Mouse (Mus musculus): Measurements from ENCODE around the gene Olfr160. TPM values are rescaled to one million over a fixed set of nuclear protein-coding genes. Genes with fewer than 3 reads are reported as not detected.

Gene Olfr160
- not detected in 2 replicates for polyA plus RNA-seq (2016; fragmentation: Nextera tagmentation; extraction: Ambion mirVana)

DNA sequence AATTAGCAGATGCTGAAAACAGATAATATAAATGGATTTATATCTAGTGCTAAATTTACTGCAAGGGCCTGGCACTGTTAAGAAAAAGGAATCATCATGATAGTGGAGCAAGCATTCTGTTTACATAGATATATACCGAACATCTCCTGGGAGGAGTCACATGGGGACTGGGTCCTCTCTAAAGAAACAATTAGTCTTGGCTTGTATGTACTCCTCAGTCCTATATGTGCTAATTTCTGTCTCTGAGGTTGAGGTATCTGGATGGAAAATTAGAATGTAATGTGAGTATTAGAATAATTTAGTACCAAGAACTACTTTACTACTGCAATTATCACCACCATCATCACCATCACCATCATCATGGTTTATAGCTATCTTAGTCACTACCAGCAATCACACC lies at the start of gene Olfr160:
Olfr160 (minus strand) TSS at position 101 of the 400 bp plus-strand sequence.
- H3K9me3 ChIP-seq: no peaks in the 10 kb centered on the region
- no peak for DNase-seq (ENCODE audit: low spot score)
- 94% methylated on average over 1 of the region's 1 CpGs for WGBS
- H3K4me1 ChIP-seq (replicated peaks): no peaks in the 10 kb centered on the region
- no peaks in the 10 kb centered on the region for H3K36me3 ChIP-seq
- no peaks in the 10 kb centered on the region for H3K27me3 ChIP-seq (ENCODE audit: insufficient read depth, poor library complexity, severe bottlenecking)
- no peak within 1 kb of the TSS for H3K4me3 ChIP-seq
- no peak within 1 kb of the TSS for H3K27ac ChIP-seq

DNA sequence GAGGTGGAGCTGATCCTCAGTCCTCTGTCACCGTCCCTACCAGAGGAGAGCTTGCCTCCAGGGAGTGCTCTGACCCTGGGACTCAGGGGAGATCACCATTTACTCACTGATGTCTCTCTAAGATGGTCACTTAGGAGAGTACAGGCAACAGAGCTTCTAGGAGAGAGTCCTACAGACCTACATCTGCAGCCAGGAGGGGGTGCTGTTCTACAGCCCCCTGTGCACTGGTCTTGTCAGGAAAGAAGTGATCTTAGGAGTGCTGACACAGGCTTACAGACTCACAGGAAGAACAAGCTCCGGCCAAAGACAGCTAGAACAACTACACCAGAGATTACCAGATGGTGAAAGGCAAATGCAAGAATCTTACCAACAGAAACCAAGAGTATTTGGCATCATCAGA lies 46.5 kb upstream of the Olfr160 start:
- H3K4me1 ChIP-seq (replicated peaks): no peaks in the 10 kb centered on the region
- DNase-seq (ENCODE audit: low spot score): no peak
- H3K27me3 ChIP-seq (ENCODE audit: insufficient read depth, poor library complexity, severe bottlenecking): no peaks in the 10 kb centered on the region
- H3K27ac ChIP-seq: no peak overlapping the region
- no peaks in the 10 kb centered on the region for H3K36me3 ChIP-seq
- 57% methylated on average over 2 of the region's 2 CpGs for WGBS
- H3K9me3 ChIP-seq: no peaks in the 10 kb centered on the region
- H3K4me3 ChIP-seq: no peak overlapping the region

DNA sequence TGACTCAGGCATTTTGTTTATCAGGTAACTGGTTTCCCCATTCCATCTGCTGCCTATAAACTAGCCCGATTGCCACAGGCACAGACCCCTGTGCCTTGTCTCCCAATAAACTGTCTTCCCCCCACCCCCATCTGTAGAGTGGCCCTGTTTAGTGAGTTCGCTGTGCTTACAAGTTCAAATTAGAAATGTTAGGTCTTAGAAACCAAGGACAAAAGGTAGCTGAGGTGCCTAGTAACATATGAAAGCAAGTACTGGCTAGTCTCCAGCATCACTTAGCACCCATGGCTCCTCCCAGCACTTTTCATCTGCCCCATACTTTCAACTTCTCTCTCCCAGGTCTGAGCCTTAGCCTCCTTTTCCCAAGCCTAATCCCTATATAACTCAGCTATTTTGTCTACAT lies 45.7 kb upstream of the Olfr160 start:
- H3K9me3 ChIP-seq: no peaks in the 10 kb centered on the region

DNA sequence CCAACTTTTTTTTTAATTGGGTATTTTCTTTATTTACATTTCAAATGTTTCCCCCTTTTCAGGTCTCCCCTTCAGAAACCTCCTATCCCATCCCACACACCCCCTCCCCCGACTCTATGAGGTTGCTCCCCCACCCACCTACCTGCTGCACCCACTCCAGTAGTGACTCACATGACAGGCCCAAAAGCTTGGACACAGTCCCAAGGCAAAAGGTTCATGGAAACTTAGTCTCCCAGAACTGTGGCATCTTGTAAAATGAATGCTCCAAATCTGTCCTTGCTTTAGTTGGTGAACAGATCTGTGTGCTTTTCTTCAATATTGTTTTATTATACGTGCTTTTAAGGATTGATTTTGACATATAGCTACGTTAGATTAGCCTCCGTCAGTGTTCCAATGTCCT lies 36.0 kb upstream of the Olfr160 start:
- H3K4me1 ChIP-seq (replicated peaks): peaks cover 11% of the 10 kb centered on the region
- WGBS: 75% methylated on average over 4 of the region's 4 CpGs
- DNase-seq (ENCODE audit: low spot score): no peak

More for the DNA sequence above, 45.7 kb upstream of the Olfr160 start:
- Histone ChIP-seq H3K36me3 (no peaks in the 10 kb centered on the region), H3K4me1 (replicated peaks) (no peaks in the 10 kb centered on the region), H3K27me3 (ENCODE audit: insufficient read depth, poor library complexity, severe bottlenecking) (no peaks in the 10 kb centered on the region), H3K4me3 (no peak overlapping the region), H3K27ac (no peak overlapping the region)
- no peak for DNase-seq (ENCODE audit: low spot score)
- WGBS: 89% methylated on average over 2 of the region's 2 CpGs

DNA sequence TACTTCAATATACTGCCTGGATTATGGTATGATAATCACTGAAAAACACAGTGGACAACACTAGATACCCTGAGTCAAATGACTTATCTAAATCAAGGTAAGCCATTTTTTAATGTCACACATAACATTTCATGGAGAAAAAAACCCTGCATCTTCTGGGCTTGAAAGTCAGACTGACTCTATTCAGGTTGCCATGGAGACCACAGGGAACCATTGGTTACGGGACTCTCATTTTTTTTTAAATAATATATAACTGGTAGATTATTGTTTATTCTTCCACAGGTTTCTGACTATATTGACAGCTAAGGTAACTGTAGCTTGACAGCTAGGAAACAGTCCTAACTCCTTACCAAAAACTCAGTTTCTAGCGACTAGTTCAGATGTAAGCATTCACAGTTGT lies 35.4 kb upstream of the Olfr160 start:
- no peaks in the 10 kb centered on the region for H3K9me3 ChIP-seq
- 69% methylated on average over 2 of the region's 2 CpGs for WGBS

More for the DNA sequence above, 36.0 kb upstream of the Olfr160 start:
- no peaks in the 10 kb centered on the region for H3K9me3 ChIP-seq
- H3K4me3 ChIP-seq: no peak overlapping the region
- H3K36me3 ChIP-seq: no peaks in the 10 kb centered on the region
- no peaks in the 10 kb centered on the region for H3K27me3 ChIP-seq (ENCODE audit: insufficient read depth, poor library complexity, severe bottlenecking)
- H3K27ac ChIP-seq: no peak overlapping the region

DNA sequence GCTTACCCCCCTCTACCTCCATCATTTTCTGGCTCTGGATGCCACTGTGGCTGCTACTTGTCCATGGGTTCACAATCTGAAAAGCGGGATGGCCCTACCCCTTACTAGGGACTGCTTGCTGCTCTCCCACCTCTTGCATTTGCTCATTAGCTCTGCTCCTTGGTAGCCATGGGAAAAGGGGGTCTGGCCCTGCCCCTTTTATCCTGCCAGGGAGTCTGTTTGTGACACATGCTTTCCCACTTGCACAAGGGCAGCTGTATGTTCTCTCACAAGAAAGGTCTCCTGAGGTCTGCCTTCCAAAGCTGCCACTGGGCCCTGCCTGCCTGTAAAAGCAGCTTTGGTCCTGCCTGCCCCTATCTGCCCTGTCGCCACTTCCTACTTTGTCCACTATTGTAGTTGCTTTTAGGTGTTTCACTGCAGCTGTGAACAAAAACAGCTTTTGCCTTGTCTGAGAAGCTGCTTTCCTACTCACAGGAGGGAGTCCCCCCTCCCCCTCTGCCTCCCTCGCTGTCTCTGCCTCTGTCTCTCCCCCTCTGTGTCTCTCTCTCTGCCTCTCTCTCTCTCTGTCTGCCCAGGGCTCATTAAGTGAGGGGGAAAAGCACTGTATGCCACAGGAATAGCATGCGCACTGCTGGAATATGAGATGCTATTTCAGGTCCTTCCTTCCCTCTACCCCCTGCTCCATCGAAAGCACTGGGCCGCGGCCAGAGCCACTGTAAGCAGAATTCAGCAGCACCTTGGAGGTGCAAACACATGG lies 34.4 kb upstream of the Olfr160 start:
- Histone ChIP-seq H3K36me3 (no peaks in the 10 kb centered on the region), H3K4me1 (replicated peaks) (peaks cover 11% of the 10 kb centered on the region), H3K27me3 (ENCODE audit: insufficient read depth, poor library complexity, severe bottlenecking) (no peaks in the 10 kb centered on the region), H3K9me3 (no peaks in the 10 kb centered on the region), H3K4me3 (no peak overlapping the region), H3K27ac (peak overlapping the region; percentile 74)
- WGBS: 31% methylated on average over 7 of the region's 7 CpGs
- peak; percentile 20 for DNase-seq (ENCODE audit: low spot score)

More for the DNA sequence above, 35.4 kb upstream of the Olfr160 start:
- Histone ChIP-seq H3K4me3 (no peak overlapping the region), H3K27me3 (ENCODE audit: insufficient read depth, poor library complexity, severe bottlenecking) (no peaks in the 10 kb centered on the region), H3K36me3 (no peaks in the 10 kb centered on the region), H3K27ac (no peak overlapping the region), H3K4me1 (replicated peaks) (peaks cover 11% of the 10 kb centered on the region)
- no peak for DNase-seq (ENCODE audit: low spot score)

DNA sequence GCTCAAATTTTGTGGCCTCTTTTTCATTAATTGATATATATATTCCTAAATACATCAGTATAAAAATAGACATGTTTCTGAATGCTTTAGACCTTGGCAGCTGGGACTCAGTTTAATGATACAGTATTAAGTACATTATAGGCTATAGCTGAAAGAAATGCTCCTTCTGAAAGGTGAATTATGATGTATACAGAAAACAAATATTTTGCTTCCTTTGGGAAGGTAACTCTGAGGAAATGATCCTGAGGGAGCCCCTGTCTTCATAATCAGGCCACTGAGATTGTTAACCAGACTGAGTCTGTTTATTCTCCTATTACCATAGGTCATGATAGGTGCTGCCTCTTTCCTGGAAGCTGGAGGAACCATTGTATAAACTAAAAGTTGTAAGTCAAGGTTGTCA lies 28.8 kb upstream of the Olfr160 start, which contains the start of gene Olfr874:
Olfr874 (plus strand) TSS at position 301 of the 400 bp plus-strand sequence.
- H3K9me3 ChIP-seq: no peaks in the 10 kb centered on the region
- no peaks in the 10 kb centered on the region for H3K4me1 ChIP-seq (replicated peaks)
- no peak within 1 kb of the TSS for H3K27ac ChIP-seq
- no peaks in the 10 kb centered on the region for H3K36me3 ChIP-seq
- no peak for DNase-seq (ENCODE audit: low spot score)
- no peaks in the 10 kb centered on the region for H3K27me3 ChIP-seq (ENCODE audit: insufficient read depth, poor library complexity, severe bottlenecking)
- no peak within 1 kb of the TSS for H3K4me3 ChIP-seq

DNA sequence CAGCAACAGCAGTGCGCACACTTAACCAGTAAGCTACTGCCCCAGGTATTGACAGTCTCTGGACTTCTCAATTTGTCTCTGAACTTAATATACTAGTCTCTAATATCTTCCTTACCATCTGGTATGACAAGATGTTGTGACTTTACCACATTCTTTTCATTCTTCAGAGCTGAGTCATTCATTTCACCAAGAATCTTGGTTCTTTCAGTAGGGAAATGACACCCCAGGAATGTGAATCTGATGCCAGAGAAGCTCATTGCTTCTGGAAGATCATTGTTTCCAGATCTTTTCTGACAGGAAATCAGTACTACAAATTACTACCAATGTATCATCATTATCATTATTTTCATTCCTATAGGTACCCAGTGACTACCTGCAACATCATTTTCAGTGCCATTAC lies 18.3 kb upstream of the Olfr160 start:
- Histone ChIP-seq H3K4me3 (no peak overlapping the region), H3K4me1 (replicated peaks) (no peaks in the 10 kb centered on the region), H3K27ac (no peak overlapping the region), H3K9me3 (no peaks in the 10 kb centered on the region), H3K36me3 (no peaks in the 10 kb centered on the region), H3K27me3 (ENCODE audit: insufficient read depth, poor library complexity, severe bottlenecking) (no peaks in the 10 kb centered on the region)
- no peak for DNase-seq (ENCODE audit: low spot score)
- WGBS: 96% methylated on average over 1 of the region's 1 CpGs

DNA sequence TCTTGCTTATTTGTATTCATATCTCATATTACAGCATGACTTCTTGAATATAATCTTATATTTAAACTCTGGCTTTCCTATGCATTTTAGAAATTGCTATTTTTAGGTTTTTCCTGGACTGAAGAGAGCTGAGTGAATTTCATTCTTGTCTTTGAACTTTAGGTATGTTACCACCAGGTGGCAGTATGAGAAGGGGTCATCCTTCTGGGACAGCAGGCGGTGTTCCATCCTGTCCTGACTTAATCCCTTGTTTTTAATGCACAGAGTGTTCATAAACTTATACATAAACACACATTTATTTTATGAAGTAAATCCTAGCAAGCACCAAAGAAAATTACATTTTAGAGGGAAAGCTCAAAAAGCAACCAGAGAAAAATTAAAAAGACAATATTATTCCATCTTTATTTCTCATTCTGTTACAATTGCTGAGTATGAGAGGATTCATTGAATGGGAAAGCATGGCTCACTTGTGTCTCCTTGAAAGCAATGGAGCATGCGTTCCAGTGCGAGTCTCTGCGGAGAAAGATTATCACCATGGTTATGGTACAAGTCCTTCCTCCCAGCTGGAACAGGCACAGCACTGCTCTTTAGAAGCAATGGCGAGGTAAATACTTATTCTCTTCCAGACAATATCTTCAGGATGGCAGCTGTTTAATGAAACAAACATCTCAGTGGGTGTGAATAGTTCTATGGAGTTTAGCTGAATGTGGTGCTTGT lies 25.9 kb downstream of the Olfr160 start:
- no peaks in the 10 kb centered on the region for H3K4me1 ChIP-seq (replicated peaks)
- H3K27me3 ChIP-seq (ENCODE audit: insufficient read depth, poor library complexity, severe bottlenecking): no peaks in the 10 kb centered on the region
- no peak overlapping the region for H3K27ac ChIP-seq
- H3K36me3 ChIP-seq: no peaks in the 10 kb centered on the region
- no peak overlapping the region for H3K4me3 ChIP-seq
- H3K9me3 ChIP-seq: no peaks in the 10 kb centered on the region
- 52% methylated on average over 5 of the region's 5 CpGs for WGBS
- no peak for DNase-seq (ENCODE audit: low spot score)

DNA sequence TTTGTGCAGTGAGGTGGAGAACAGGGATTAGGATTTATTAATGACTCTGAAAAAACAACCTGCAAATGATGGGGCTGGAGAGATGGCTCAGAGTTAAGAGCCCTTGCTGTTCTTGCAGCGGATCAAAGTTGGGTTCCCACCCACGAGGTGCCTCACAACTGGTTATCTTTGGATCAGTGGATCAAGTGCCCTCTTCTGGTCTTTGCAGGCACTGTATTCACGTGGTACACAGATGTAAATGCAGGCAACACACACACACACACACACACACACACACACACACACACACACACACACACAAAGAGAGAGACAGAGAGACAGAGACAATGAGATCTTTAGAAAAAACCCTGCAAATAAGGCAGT lies 28.1 kb downstream of the Olfr160 start:
- Histone ChIP-seq H3K9me3 (no peaks in the 10 kb centered on the region), H3K36me3 (no peaks in the 10 kb centered on the region), H3K27me3 (ENCODE audit: insufficient read depth, poor library complexity, severe bottlenecking) (no peaks in the 10 kb centered on the region), H3K27ac (no peak overlapping the region), H3K4me1 (replicated peaks) (no peaks in the 10 kb centered on the region), H3K4me3 (no peak overlapping the region)
- WGBS: 47% methylated on average over 3 of the region's 3 CpGs
- no peak for DNase-seq (ENCODE audit: low spot score)

DNA sequence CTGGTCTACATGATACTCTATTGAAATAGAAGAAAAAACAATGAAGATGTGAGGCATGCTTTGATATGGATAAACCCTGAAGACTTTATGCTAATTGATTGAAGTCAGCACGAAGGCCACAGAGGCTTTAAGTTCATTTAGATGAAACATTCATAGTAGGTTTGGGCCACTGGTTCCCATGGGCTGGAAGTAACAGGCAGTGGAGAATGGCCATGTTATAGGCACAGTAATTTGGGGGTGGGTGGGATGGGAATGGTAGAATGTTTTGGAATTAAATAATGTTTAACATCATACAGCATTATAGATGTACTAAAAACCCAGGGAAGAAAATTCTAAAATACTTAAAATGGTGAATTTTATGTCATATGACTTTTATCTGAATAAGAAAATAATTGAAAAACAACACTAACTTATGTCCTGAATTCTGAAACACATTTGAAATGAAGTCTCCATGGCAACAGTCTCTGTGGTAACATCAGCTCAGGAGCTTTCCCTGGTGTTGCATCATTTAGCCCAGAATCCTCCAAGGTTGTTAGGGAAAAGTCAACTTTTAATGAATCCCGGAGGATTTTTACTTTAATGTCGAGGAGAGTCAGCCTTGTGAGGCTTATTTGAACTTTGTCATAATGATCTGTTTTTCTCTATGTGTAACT lies 28.6 kb downstream of the Olfr160 start:
- WGBS: 83% methylated on average over 3 of the region's 3 CpGs
- no peak for DNase-seq (ENCODE audit: low spot score)
- H3K4me3 ChIP-seq: no peak overlapping the region
- no peaks in the 10 kb centered on the region for H3K27me3 ChIP-seq (ENCODE audit: insufficient read depth, poor library complexity, severe bottlenecking)
- no peak overlapping the region for H3K27ac ChIP-seq
- no peaks in the 10 kb centered on the region for H3K9me3 ChIP-seq
- no peaks in the 10 kb centered on the region for H3K36me3 ChIP-seq
- H3K4me1 ChIP-seq (replicated peaks): no peaks in the 10 kb centered on the region

DNA sequence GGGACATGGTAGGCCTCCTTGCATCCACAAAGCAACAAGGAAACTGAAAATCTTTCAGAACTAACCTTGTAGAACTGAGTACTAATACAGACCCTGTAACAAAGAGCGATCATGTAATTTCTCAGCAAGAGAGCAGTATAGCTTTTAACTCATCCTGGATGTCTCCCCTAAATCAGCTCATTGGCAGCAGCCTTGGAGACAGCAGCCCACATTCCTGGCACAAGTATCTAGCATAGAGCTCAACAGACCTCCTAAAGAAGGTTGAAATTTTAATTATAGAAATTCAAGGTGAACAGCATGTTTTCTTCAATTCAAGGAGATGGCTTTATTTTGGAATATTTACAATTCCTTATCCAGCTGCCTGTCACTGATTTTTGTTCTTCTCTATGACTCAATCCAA lies 34.9 kb downstream of the Olfr160 start:
- DNase-seq (ENCODE audit: low spot score): no peak
- Histone ChIP-seq H3K27ac (no peak overlapping the region), H3K4me1 (replicated peaks) (no peaks in the 10 kb centered on the region), H3K9me3 (no peaks in the 10 kb centered on the region), H3K27me3 (ENCODE audit: insufficient read depth, poor library complexity, severe bottlenecking) (no peaks in the 10 kb centered on the region), H3K36me3 (no peaks in the 10 kb centered on the region), H3K4me3 (no peak overlapping the region)
- 87% methylated on average over 1 of the region's 1 CpGs for WGBS

DNA sequence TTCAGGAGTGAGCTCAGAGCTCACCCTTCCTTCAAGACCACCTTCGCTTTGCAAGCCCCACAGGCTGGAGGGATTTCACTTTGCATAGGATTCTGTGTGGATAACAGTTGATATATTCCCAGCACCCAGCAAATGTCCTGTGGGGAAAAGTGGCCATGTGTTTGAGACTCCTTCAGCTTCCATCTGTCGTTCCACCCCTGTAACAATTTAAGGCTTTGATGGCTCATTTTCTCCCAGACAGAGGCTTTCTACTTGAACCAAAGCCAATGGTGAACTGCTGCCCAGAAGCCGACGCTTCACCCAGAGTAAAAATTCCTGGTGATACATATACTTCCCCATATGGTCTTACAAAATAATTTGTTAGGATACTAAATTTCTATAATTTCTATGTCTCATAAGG lies 40.8 kb downstream of the Olfr160 start:
- WGBS: 86% methylated on average over 4 of the region's 4 CpGs

More for the DNA sequence above, 40.8 kb downstream of the Olfr160 start:
- no peaks in the 10 kb centered on the region for H3K9me3 ChIP-seq
- DNase-seq (ENCODE audit: low spot score): no peak
- H3K27ac ChIP-seq: no peak overlapping the region
- no peak overlapping the region for H3K4me3 ChIP-seq
- H3K4me1 ChIP-seq (replicated peaks): no peaks in the 10 kb centered on the region
- no peaks in the 10 kb centered on the region for H3K27me3 ChIP-seq (ENCODE audit: insufficient read depth, poor library complexity, severe bottlenecking)
- H3K36me3 ChIP-seq: no peaks in the 10 kb centered on the region

All from hindbrain, embryonic 10.5 days (tissue).